Mouse (Mus musculus): ENCODE results near the gene Prss43. TPM values are rescaled to one million over a fixed set of nuclear protein-coding genes. Genes with fewer than 3 reads are reported as not detected.

Gene Prss43
- polyA plus RNA-seq (2015; fragmentation: Nextera tagmentation; extraction: Ambion mirVana): 0.14 TPM in 1 of 2 replicates, not detected in the other

GRCm38 (mm10) chr9:110826390-110826789, at the start of gene Prss43:
Gene Prss43, plus strand, starts transcription at chr9:110826690.

GRCm38 (mm10) chr9:110797866-110798265, 28.6 kb upstream of the Prss43 start, which contains the start of gene Prss42:
Gene Prss42, plus strand, starts transcription at chr9:110798166.

GRCm38 (mm10) chr9:110813789-110814188, 12.7 kb upstream of the Prss43 start, which contains the start of gene Prss44:
Gene Prss44, plus strand, starts transcription at chr9:110813994.

GRCm38 (mm10) chr9:110834411-110834810, 7.9 kb downstream of the Prss43 start, which contains the start of gene Prss45:
Gene Prss45, plus strand, starts transcription at chr9:110834588.

GRCm38 (mm10) chr9:110844206-110844605, 17.7 kb downstream of the Prss43 start, which contains the start of gene Prss46:
Gene Prss46, plus strand, starts transcription at chr9:110844506.

GRCm38 (mm10) chr9:110857781-110858472, 31.4 kb downstream of the Prss43 start, which contains the start of gene Prss50:
Gene Prss50, plus strand, starts transcription at chr9:110857967.

GRCm38 (mm10) chr9:110879191-110879920, 52.9 kb downstream of the Prss43 start, which contains the start of gene Als2cl:
Gene Als2cl, plus strand, starts transcription at chr9:110879870.

GRCm38 (mm10) chr9:110879998-110880561, 53.6 kb downstream of the Prss43 start, which contains the start of gene Tmie:
Gene Tmie, minus strand, starts transcription at chr9:110880113.

Other genes with a start within 250 kb of the Prss43 start
- 20.0 and 21.8 TPM in 2 replicates for gene Nradd, start 202.2 kb upstream of the Prss43 start, polyA plus RNA-seq (2015; fragmentation: Nextera tagmentation; extraction: Ambion mirVana)
- gene Nbeal2, start 172.5 kb upstream of the Prss43 start, polyA plus RNA-seq (2015; fragmentation: Nextera tagmentation; extraction: Ambion mirVana): 3.2 and 4.8 TPM in 2 replicates
- 101 and 106 TPM in 2 replicates for gene Ccdc12, start 170.2 kb upstream of the Prss43 start, polyA plus RNA-seq (2015; fragmentation: Nextera tagmentation; extraction: Ambion mirVana)
- gene Myl3, start 84.8 kb upstream of the Prss43 start, polyA plus RNA-seq (2015; fragmentation: Nextera tagmentation; extraction: Ambion mirVana): 0.68 and 1.3 TPM in 2 replicates
- 15.6 and 16.3 TPM in 2 replicates for gene Pth1r, start 79.5 kb upstream of the Prss43 start, polyA plus RNA-seq (2015; fragmentation: Nextera tagmentation; extraction: Ambion mirVana)
- gene Prss42, start 28.5 kb upstream of the Prss43 start, polyA plus RNA-seq (2015; fragmentation: Nextera tagmentation; extraction: Ambion mirVana): not detected in 2 replicates
- 0.23 TPM in 1 of 2 replicates, not detected in the other for gene Prss44, start 12.7 kb upstream of the Prss43 start, polyA plus RNA-seq (2015; fragmentation: Nextera tagmentation; extraction: Ambion mirVana)
- gene Prss45, start 7.9 kb downstream of the Prss43 start, polyA plus RNA-seq (2015; fragmentation: Nextera tagmentation; extraction: Ambion mirVana): 0.13 TPM in 1 of 2 replicates, not detected in the other
- gene Prss46, start 17.8 kb downstream of the Prss43 start, polyA plus RNA-seq (2015; fragmentation: Nextera tagmentation; extraction: Ambion mirVana): not detected in 2 replicates
- 1.5 and 2.2 TPM in 2 replicates for gene Prss50, start 31.3 kb downstream of the Prss43 start, polyA plus RNA-seq (2015; fragmentation: Nextera tagmentation; extraction: Ambion mirVana)
- 5.5 and 6.2 TPM in 2 replicates for gene Als2cl, start 53.2 kb downstream of the Prss43 start, polyA plus RNA-seq (2015; fragmentation: Nextera tagmentation; extraction: Ambion mirVana)
- 15.2 and 18.3 TPM in 2 replicates for gene Tmie, start 53.4 kb downstream of the Prss43 start, polyA plus RNA-seq (2015; fragmentation: Nextera tagmentation; extraction: Ambion mirVana)
- gene Fam240a, start 90.2 kb downstream of the Prss43 start, polyA plus RNA-seq (2015; fragmentation: Nextera tagmentation; extraction: Ambion mirVana): not detected in 2 replicates
- gene Tdgf1, start 119.5 kb downstream of the Prss43 start, polyA plus RNA-seq (2015; fragmentation: Nextera tagmentation; extraction: Ambion mirVana): 1.9 and 2.5 TPM in 2 replicates
- 3.9 TPM in 2 replicates for gene Lrrc2, start 124.9 kb downstream of the Prss43 start, polyA plus RNA-seq (2015; fragmentation: Nextera tagmentation; extraction: Ambion mirVana)
- gene Rtp3, start 163.9 kb downstream of the Prss43 start, polyA plus RNA-seq (2015; fragmentation: Nextera tagmentation; extraction: Ambion mirVana): not detected in 2 replicates
- gene Ltf, start 192.6 kb downstream of the Prss43 start, polyA plus RNA-seq (2015; fragmentation: Nextera tagmentation; extraction: Ambion mirVana): 0.45 and 0.98 TPM in 2 replicates
- 1.4 and 1.8 TPM in 2 replicates for gene Ccrl2, start 230.8 kb downstream of the Prss43 start, polyA plus RNA-seq (2015; fragmentation: Nextera tagmentation; extraction: Ambion mirVana)